8 mouse cellular contexts compared by ENCODE assay signal in the genomic region with DNA sequence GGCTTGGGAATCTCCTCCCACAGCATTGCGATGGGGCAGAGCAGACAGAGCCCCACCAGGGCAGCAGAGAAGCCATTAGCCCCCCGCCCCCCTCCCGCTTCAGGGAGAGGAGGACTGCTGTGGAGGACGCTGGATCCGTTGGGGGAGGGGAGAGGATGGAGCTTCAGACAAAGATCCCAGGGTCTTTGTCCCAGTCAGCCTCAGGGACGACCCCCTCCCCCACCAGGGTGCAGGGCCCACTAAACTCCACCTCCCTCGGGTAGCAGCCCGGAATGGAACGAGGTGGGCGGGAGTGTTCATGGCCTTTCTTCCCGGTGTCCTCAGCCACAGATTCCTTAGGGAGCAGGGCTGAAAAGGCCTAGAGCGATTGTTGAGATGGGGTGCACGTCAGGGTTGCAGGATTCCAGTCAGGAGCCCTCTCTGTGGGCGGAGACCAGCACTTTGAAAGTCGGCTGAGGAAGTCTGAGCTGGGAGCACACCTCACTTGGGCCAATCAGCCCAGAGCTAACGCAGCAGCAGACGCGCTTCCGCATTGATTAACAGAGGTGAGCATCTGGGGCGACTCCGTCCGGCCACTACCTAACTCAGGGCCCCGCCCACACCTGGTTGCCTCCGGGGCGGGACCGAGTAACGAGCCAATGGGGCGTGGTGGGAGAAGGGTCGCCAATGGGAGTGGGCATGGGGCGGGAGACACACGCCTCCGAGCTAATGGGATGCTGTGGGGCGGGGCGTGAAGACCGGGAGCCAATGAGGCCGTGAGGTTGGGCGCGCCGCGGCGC. TPM values are rescaled to one million over a fixed set of nuclear protein-coding genes. Genes with fewer than 3 reads are reported as not detected.
A peak's percentile ranks its signal among the peaks of the same experiment; 100 is the strongest.
DNase-seq lines count a peak whose midpoint lies in the region; ATAC-seq and TF ChIP-seq lines count a peak whose summit lies in the region.

A gene (plus strand): TSS at position 760 of the 779 bp plus-strand sequence.

- peak within 1 kb of the TSS; percentile 76 for H3K9ac ChIP-seq in heart, embryonic 12.5 days
- peak within 1 kb of the TSS; percentile 67 for H3K9ac ChIP-seq in kidney, postnatal 0 days (ENCODE audit: low read depth, low read length)
- peak within 1 kb of the TSS; percentile 76 for H3K9ac ChIP-seq in liver, embryonic 12.5 days
- H3K9ac ChIP-seq in stomach, embryonic 16.5 days (ENCODE audit: low read length), result peak within 1 kb of the TSS; percentile 84

- 0 out of 2 replicates have a peak, but pooled peaks cover 3% of the 10 kb centered on the region for H3K36me3 ChIP-seq in heart, embryonic 12.5 days
- H3K36me3 ChIP-seq in kidney, postnatal 0 days (ENCODE audit: insufficient read depth, low read length), result no peaks in the 10 kb centered on the region
- H3K36me3 ChIP-seq in liver, embryonic 12.5 days, result peaks cover 35% of the 10 kb centered on the region
- no peaks in the 10 kb centered on the region for H3K36me3 ChIP-seq in stomach, embryonic 16.5 days (ENCODE audit: control insufficient read depth, insufficient read depth, low read length)

- peak within 1 kb of the TSS; percentile 74 for H3K4me3 ChIP-seq in heart, embryonic 12.5 days
- peak within 1 kb of the TSS; percentile 62 for H3K4me3 ChIP-seq in kidney, postnatal 0 days (replicated peaks; ENCODE audit: low read depth, low read length)
- peak within 1 kb of the TSS; percentile 66 for H3K4me3 ChIP-seq in liver, embryonic 12.5 days
- H3K4me3 ChIP-seq in stomach, embryonic 16.5 days (replicated peaks; ENCODE audit: low read length), result peak within 1 kb of the TSS; percentile 68

- H3K4me1 ChIP-seq in heart, embryonic 12.5 days (replicated peaks), result peaks cover 24% of the 10 kb centered on the region
- H3K4me1 ChIP-seq in kidney, postnatal 0 days (replicated peaks; ENCODE audit: insufficient read depth, low read length), result peaks cover 29% of the 10 kb centered on the region; the same call in 1 of the 2 replicates
- H3K4me1 ChIP-seq in liver, embryonic 12.5 days, result peaks cover 96% of the 10 kb centered on the region
- peaks cover 50% of the 10 kb centered on the region for H3K4me1 ChIP-seq in stomach, embryonic 16.5 days (ENCODE audit: control insufficient read depth, insufficient read depth, low read length)

- no peak for TF ChIP-seq CTCF in kidney, postnatal 0 days (IDR thresholded peaks at IDR 0.05; ENCODE audit: low read depth)

- DNase-seq in CD4-positive helper T cell, adult 2 months (ENCODE audit: low read depth, low spot score), result peak; percentile 98
- DNase-seq in brain, embryonic 18.5 days (ENCODE audit: low read depth, low spot score), result peak; percentile 81
- peak; percentile 98 for DNase-seq in kidney, postnatal 0 days (ENCODE audit: low spot score)
- peak; percentile 96 for DNase-seq in neural tube, embryonic 10.5 days (ENCODE audit: extremely low spot score, low spot score)

- peaks cover 10% of the 10 kb centered on the region; the same call in 1 of the 2 replicates for H3K27me3 ChIP-seq in heart, embryonic 12.5 days (replicated peaks)
- no peaks in the 10 kb centered on the region for H3K27me3 ChIP-seq in kidney, postnatal 0 days (ENCODE audit: insufficient read depth, low read length)
- peaks cover 7% of the 10 kb centered on the region; the same call in 1 of the 2 replicates for H3K27me3 ChIP-seq in liver, embryonic 12.5 days (replicated peaks)
- no peaks in the 10 kb centered on the region for H3K27me3 ChIP-seq in stomach, embryonic 16.5 days (ENCODE audit: control insufficient read depth, insufficient read depth, low read length)

- WGBS in heart, embryonic 12.5 days, result under 1% methylated on average over 41 of the region's 41 CpGs
- WGBS in kidney, postnatal 0 days, result 1% methylated on average over 41 of the region's 41 CpGs
- 3% methylated on average over 41 of the region's 41 CpGs for WGBS in liver, embryonic 12.5 days (ENCODE audit: insufficient replicate concordance)
- under 1% methylated on average over 41 of the region's 41 CpGs for WGBS in stomach, embryonic 16.5 days

- peak; percentile 88 for ATAC-seq in erythroid progenitor cell, adult 5-6 weeks (replicated peaks; ENCODE audit: low FRiP score, poor library complexity, severe bottlenecking)
- ATAC-seq in heart, embryonic 12.5 days (ENCODE audit: insufficient number of reproducible peaks, low FRiP score), result peak; percentile 97
- ATAC-seq in kidney, postnatal 0 days (replicated peaks; ENCODE audit: low FRiP score, low read depth), result peak; percentile 90
- peak; percentile 94 for ATAC-seq in liver, embryonic 12.5 days
- peak; percentile 93 for ATAC-seq in stomach, embryonic 16.5 days (ENCODE audit: insufficient read depth, low FRiP score)

- no peaks in the 10 kb centered on the region for H3K9me3 ChIP-seq in heart, embryonic 12.5 days (replicated peaks)
- H3K9me3 ChIP-seq in kidney, postnatal 0 days (replicated peaks; ENCODE audit: low read length), result no peaks in the 10 kb centered on the region
- no peaks in the 10 kb centered on the region for H3K9me3 ChIP-seq in liver, embryonic 12.5 days (replicated peaks)
- no peaks in the 10 kb centered on the region for H3K9me3 ChIP-seq in stomach, embryonic 16.5 days (replicated peaks; ENCODE audit: control insufficient read depth, low read length)

- peak within 1 kb of the TSS; percentile 66 for H3K27ac ChIP-seq in heart, embryonic 12.5 days (ENCODE audit: poor library complexity, severe bottlenecking)
- H3K27ac ChIP-seq in kidney, postnatal 0 days, result peak within 1 kb of the TSS; percentile 97
- H3K27ac ChIP-seq in liver, embryonic 12.5 days, result peak within 1 kb of the TSS; percentile 83
- peak within 1 kb of the TSS; percentile 97 for H3K27ac ChIP-seq in stomach, embryonic 16.5 days (ENCODE audit: low read length)

- peak within 1 kb of the TSS; percentile 83 for H3K4me2 ChIP-seq in heart, embryonic 12.5 days
- H3K4me2 ChIP-seq in kidney, postnatal 0 days (ENCODE audit: low read length), result peak within 1 kb of the TSS; percentile 93
- peak within 1 kb of the TSS; percentile 89 for H3K4me2 ChIP-seq in liver, embryonic 12.5 days
- peak within 1 kb of the TSS; percentile 85 for H3K4me2 ChIP-seq in stomach, embryonic 16.5 days (ENCODE audit: low read depth, low read length)

RNA-seq across cellular contexts. Expression of the gene that starts here (rescaled TPM):
- total RNA-seq in erythroid progenitor cell, adult 5-6 weeks (2015; ENCODE audit: low replicate concordance), result 33.1 and 33.9 TPM in 2 replicates
- 10.9 and 13.4 TPM in 2 replicates for total RNA-seq in erythroid progenitor cell, adult 5-6 weeks (2017; ENCODE audit: low replicate concordance)
- 12.9 and 16.2 TPM in 2 replicates for polyA plus RNA-seq in heart, embryonic 12.5 days (2016; fragmentation: Nextera tagmentation; extraction: Ambion mirVana)
- 61.5 and 62.5 TPM in 2 replicates for polyA plus RNA-seq in kidney, postnatal 0 days (2015; fragmentation: Nextera tagmentation; extraction: Ambion mirVana)
- polyA plus RNA-seq in liver, embryonic 12.5 days (2016; fragmentation: Nextera tagmentation; extraction: Ambion mirVana), result 27.3 and 28.3 TPM in 2 replicates
- polyA plus RNA-seq in stomach, embryonic 16.5 days (2015; fragmentation: Nextera tagmentation; extraction: Ambion mirVana), result 82.3 and 104 TPM in 2 replicates

Comparison
In these comparisons a context has a peak if more than half of its experiments do, and no peak if none do; other contexts are left out.
1. Peak in every context shown above with its lines: DNase-seq, ATAC-seq, H3K4me3 ChIP-seq and H3K27ac ChIP-seq.